Mouse (Mus musculus): Measurements from ENCODE around the gene Slc9a3. TPM values are rescaled to one million over a fixed set of nuclear protein-coding genes. Genes with fewer than 3 reads are reported as not detected.

Slc9a3 gene
- not detected in 2 replicates for polyA plus RNA-seq (2011; ENCODE audit: insufficient read depth, insufficient read length, low replicate concordance, missing spikeins)

DNA sequence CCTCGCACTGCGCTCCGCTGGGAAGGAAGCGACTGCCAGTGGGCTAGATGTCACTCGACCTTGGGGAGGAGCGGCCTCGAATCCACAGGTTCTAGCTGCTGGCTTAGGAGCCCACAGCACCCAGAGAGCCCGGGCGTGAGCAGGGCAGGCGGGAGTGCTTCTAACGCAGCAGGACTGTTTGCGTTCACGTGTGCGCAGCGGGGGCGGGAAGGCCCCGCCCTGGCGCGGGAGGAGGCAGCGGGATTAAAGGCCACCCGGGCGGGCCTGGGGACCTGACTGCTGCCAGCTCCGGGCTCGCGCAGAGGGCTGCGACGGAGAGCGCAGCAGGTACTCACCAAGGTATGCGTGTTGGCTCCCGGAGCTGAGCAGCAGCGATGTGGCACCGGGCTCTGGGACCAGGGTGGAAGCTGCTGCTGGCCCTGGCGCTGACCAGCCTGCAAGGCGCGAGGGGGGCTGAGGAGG, at the start of gene Slc9a3:
Gene Slc9a3 (plus strand): TSS at position 317 of the 462 bp plus-strand sequence.
- TF ChIP-seq CTCF (IDR thresholded peaks at IDR 0.05; ENCODE audit: control insufficient read depth, insufficient read depth, low read length) (no peak), POLR2A (IDR thresholded peaks at IDR 0.05; ENCODE audit: borderline replicate concordance, control insufficient read depth, low read depth, low read length) (no peak)
- Histone ChIP-seq H3K4me1 (ENCODE audit: control insufficient read depth, insufficient read depth, low read length) (no peaks in the 10 kb centered on the region), H3K4me3 (replicated peaks; ENCODE audit: control insufficient read depth, low read depth, low read length) (no peak within 1 kb of the TSS), H3K27ac (ENCODE audit: control insufficient read depth, insufficient read depth, low read depth, low read length, poor library complexity) (no peak within 1 kb of the TSS)
- 4% methylated on average over 35 of the region's 35 CpGs for WGBS

DNA sequence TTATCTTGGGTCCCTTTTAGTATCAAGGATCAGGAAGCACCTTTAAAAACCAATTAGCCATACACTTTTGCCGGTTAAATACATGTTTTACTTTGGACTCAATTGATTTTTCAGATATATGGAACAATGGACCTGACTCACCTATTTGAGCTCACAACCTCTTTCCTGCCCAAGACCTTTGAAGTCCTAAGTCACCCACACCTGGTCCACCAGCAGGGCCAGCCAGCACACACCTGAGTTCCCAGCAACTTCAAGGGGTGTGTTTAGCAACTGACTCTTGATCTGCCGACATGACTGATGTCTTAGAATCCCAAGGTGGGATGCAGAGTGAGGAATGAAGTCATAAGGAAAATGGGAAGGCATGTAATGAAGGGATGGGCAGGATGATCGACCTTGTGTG, 49.5 kb upstream of the Slc9a3 start:
- H3K4me1 ChIP-seq (ENCODE audit: control insufficient read depth, insufficient read depth, low read length) = no peaks in the 10 kb centered on the region
- 71% methylated on average over 3 of the region's 3 CpGs for WGBS
- H3K4me3 ChIP-seq (replicated peaks; ENCODE audit: control insufficient read depth, low read depth, low read length) = no peak overlapping the region
- TF ChIP-seq POLR2A (IDR thresholded peaks at IDR 0.05; ENCODE audit: borderline replicate concordance, control insufficient read depth, low read depth, low read length) (no peak), CTCF (IDR thresholded peaks at IDR 0.05; ENCODE audit: control insufficient read depth, insufficient read depth, low read length) (no peak)
- H3K27ac ChIP-seq (ENCODE audit: control insufficient read depth, insufficient read depth, low read depth, low read length, poor library complexity) = no peak overlapping the region

DNA sequence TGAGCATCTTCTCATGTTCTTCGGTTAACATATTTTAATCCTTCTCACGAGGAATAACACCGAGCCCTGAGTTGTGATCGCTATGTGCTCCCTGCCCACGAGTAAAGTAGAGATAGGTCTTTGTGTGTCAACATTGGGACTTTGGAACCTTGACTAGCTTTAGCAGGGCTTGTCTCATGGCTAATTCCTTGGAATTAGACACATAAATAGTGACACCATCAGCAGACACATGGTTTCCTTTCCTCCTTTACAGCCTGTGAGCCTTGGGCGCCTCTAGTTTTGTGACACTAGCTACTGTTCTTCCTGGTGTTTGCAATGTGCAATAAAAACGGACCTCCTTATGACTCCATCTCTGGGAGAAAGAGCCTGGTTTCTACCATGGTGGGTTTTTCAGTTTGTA, 47.9 kb upstream of the Slc9a3 start:
- no peak overlapping the region for H3K27ac ChIP-seq (ENCODE audit: control insufficient read depth, insufficient read depth, low read depth, low read length, poor library complexity)
- no peaks in the 10 kb centered on the region for H3K4me1 ChIP-seq (ENCODE audit: control insufficient read depth, insufficient read depth, low read length)
- no peak overlapping the region for H3K4me3 ChIP-seq (replicated peaks; ENCODE audit: control insufficient read depth, low read depth, low read length)
- WGBS = 81% methylated on average over 7 of the region's 7 CpGs
- TF ChIP-seq POLR2A (IDR thresholded peaks at IDR 0.05; ENCODE audit: borderline replicate concordance, control insufficient read depth, low read depth, low read length) = no peak
- TF ChIP-seq CTCF (IDR thresholded peaks at IDR 0.05; ENCODE audit: control insufficient read depth, insufficient read depth, low read length) = no peak

DNA sequence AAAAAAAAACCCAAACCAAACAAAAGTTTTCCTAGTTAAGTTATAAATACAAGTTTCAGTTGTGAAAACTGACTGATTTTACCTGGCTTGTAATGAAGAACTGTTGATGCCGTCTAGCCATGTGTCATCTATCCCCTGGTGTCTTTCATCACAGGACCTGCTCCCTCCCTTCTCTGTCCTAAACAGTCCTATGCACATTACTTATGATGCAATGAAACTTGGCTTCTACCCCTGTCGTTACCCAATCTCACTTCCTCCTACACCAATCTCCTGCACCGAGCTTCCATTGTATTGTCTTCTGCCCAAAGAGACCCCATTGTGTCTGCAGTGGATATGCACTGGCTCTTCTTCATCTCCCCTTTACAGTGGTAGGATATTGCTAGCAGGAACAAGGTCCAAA, 31.0 kb upstream of the Slc9a3 start:
- 8% methylated on average over 3 of the region's 3 CpGs for WGBS
- no peak overlapping the region for H3K4me3 ChIP-seq (replicated peaks; ENCODE audit: control insufficient read depth, low read depth, low read length)
- peaks cover 2% of the 10 kb centered on the region; the same call in 1 of the 2 replicates for H3K4me1 ChIP-seq (ENCODE audit: control insufficient read depth, insufficient read depth, low read length)
- H3K27ac ChIP-seq (ENCODE audit: control insufficient read depth, insufficient read depth, low read depth, low read length, poor library complexity) = no peak overlapping the region
- no peak for TF ChIP-seq POLR2A (IDR thresholded peaks at IDR 0.05; ENCODE audit: borderline replicate concordance, control insufficient read depth, low read depth, low read length)
- TF ChIP-seq CTCF (IDR thresholded peaks at IDR 0.05; ENCODE audit: control insufficient read depth, insufficient read depth, low read length) = no peak

DNA sequence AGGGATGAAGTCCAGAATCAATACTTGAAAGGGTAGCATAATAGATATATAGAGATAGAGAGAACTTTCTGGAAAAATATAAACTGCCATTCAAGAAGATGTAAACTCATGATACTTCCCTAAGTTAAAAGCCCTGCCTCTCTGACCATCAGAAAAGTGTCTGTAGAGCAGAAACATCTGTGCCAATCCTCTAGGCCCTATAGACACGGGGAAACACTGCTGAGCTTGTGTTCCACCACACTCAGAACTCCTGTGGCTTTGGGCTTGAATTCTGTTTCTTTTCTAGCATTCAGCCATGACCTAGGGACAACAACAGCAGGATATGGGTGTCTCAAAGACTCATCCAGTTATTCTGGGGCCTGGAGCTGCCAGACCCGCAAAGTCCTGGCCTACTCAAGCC, 25.3 kb upstream of the Slc9a3 start:
- H3K4me3 ChIP-seq (replicated peaks; ENCODE audit: control insufficient read depth, low read depth, low read length) = no peak overlapping the region
- TF ChIP-seq CTCF (IDR thresholded peaks at IDR 0.05; ENCODE audit: control insufficient read depth, insufficient read depth, low read length) = no peak
- no peak for TF ChIP-seq POLR2A (IDR thresholded peaks at IDR 0.05; ENCODE audit: borderline replicate concordance, control insufficient read depth, low read depth, low read length)
- H3K4me1 ChIP-seq (ENCODE audit: control insufficient read depth, insufficient read depth, low read length) = no peaks in the 10 kb centered on the region
- 72% methylated on average over 2 of the region's 2 CpGs for WGBS
- H3K27ac ChIP-seq (ENCODE audit: control insufficient read depth, insufficient read depth, low read depth, low read length, poor library complexity) = no peak overlapping the region

DNA sequence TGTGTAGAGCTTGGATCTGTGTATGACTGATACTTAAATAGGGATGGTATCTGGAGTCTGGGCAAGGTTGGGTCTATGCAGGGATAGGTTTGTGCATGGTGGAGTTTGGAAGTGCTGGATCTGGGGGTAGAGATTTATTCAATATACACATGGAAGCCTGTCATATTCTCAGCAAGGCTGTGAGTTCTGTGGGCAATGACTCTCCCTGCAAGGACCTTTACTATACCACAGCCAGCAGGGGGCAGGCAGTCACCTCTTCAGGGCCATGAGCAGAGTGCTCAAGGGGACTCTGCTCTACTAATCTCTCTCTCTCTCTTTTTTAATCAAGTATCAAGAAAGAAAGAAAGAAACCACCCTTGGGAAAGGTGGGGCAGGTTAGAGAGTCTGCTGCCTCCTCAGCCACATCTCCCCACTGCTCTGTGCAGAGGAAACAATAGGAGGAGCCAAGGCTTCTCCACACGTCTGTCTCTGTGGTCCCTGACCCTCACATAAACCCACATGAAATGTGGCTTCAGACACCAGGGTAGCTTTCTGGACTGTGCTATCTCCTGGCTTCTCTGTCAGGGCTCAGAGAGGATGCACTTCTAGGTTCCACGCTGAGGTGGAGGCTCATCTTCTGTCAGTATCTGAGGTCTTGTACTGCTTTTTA, 24.4 kb upstream of the Slc9a3 start:
- Histone ChIP-seq H3K4me1 (ENCODE audit: control insufficient read depth, insufficient read depth, low read length) (no peaks in the 10 kb centered on the region), H3K27ac (ENCODE audit: control insufficient read depth, insufficient read depth, low read depth, low read length, poor library complexity) (no peak overlapping the region), H3K4me3 (replicated peaks; ENCODE audit: control insufficient read depth, low read depth, low read length) (no peak overlapping the region)
- 23% methylated on average over 2 of the region's 2 CpGs for WGBS
- TF ChIP-seq POLR2A (IDR thresholded peaks at IDR 0.05; ENCODE audit: borderline replicate concordance, control insufficient read depth, low read depth, low read length) (no peak), CTCF (IDR thresholded peaks at IDR 0.05; ENCODE audit: control insufficient read depth, insufficient read depth, low read length) (peak; percentile 65)

DNA sequence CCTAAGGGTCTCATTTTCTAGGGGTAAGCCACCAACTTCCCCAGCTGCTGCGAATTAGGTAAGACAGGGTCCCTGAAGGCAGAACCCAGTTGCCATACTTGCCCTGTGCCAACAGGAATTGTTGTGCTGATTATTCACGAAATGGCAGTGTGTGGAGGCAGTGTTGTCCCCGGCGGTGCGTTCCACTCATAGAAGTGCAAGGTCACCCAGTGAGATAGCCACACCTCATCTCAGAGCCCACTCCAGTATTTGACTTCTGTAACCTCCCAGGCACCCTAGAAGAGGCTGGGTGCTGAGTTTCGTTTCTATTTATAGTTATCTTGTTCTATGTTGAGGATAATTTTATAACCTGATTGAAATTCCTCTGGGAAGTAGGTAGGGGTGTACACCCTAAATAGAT, 22.3 kb upstream of the Slc9a3 start:
- Histone ChIP-seq H3K4me3 (replicated peaks; ENCODE audit: control insufficient read depth, low read depth, low read length) (no peak overlapping the region), H3K27ac (ENCODE audit: control insufficient read depth, insufficient read depth, low read depth, low read length, poor library complexity) (no peak overlapping the region), H3K4me1 (ENCODE audit: control insufficient read depth, insufficient read depth, low read length) (no peaks in the 10 kb centered on the region)
- 69% methylated on average over 6 of the region's 6 CpGs for WGBS
- TF ChIP-seq POLR2A (IDR thresholded peaks at IDR 0.05; ENCODE audit: borderline replicate concordance, control insufficient read depth, low read depth, low read length) (no peak), CTCF (IDR thresholded peaks at IDR 0.05; ENCODE audit: control insufficient read depth, insufficient read depth, low read length) (no peak)

DNA sequence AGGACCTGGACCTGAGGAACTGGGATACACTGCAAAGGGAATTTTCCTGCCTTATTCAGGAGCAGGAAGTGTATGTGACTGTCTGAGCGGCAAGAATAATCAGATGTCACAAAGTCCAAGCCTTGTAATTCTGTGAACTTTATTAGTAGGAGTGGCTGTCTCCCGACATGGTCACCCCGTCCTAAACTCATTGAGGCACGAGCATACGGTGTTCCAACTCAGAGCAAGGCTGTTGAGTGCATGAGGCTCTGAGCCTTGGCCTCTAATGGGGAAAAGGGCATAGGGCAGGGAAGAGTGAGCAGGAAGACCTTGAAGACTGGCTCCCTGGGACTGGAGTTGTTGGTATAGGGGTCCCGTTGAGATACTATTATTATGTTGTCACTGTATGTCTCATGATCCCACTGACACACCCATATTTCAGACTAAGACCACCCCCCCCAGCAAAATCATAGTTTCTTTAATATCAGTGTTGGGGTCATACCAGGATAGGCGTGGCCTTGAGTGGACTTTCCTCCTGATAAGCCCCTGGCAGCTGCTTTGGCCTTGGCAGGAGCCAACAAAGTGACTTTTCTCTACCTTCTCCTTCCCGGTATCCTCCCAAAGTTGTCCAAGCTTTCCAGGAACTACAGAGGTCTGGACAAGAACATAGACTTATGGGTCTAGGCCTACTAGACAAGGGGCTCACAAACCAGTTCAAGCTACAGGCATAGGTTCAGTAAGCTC, 19.0 kb upstream of the Slc9a3 start:
- Histone ChIP-seq H3K27ac (ENCODE audit: control insufficient read depth, insufficient read depth, low read depth, low read length, poor library complexity) (no peak overlapping the region), H3K4me1 (ENCODE audit: control insufficient read depth, insufficient read depth, low read length) (no peaks in the 10 kb centered on the region), H3K4me3 (replicated peaks; ENCODE audit: control insufficient read depth, low read depth, low read length) (no peak overlapping the region)
- WGBS = 76% methylated on average over 8 of the region's 8 CpGs
- TF ChIP-seq CTCF (IDR thresholded peaks at IDR 0.05; ENCODE audit: control insufficient read depth, insufficient read depth, low read length) (no peak), POLR2A (IDR thresholded peaks at IDR 0.05; ENCODE audit: borderline replicate concordance, control insufficient read depth, low read depth, low read length) (no peak)

Data from bone marrow, adult 2 months (tissue).